Mouse (Mus musculus) heart, adult 11 months (tissue): Measurements from ENCODE around the gene Rgl3.
A peak's percentile ranks its signal among the peaks of the same experiment; 100 is the strongest.

Experiments
- DNase-seq: peaks from one replicate; pipeline ENCODE4 v3.0.0; 2022

Gene Rgl3

DNA sequence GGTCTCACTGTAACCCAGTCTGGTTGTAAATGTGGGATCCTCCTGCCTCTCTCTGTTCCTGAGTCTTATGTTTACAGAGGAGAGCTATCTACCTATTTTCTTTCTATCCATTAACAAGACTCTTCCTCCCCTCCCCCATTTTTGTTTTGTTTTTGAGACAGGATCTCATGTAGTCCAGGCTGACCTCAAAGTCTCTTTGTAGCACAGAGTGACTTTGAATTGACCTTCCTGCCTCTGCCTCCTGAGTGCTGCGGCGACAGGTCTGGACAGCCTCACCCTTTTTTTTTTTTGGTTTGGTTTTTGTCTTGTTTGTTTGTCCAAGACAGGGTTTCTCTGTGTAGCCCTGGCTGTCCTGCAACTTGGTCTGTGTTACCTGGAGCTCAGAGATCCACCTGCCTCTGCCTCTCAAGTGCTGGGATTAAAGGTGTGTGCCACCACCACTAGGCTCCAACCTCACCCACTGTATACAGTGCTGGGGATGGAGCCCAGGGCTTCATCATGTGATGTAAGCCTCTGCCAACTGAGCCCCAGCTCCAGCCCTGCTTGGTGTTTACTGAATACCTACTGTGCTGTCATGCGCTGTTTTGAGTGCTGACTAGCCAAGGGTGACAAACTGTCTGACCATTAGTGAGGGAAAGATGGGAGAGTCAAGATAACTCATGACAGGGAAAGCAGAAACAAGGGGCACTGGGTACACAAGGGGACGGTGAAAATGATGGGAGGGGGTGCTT is 10.7 kb downstream of the Rgl3 start:
- no peak for DNase-seq

DNA sequence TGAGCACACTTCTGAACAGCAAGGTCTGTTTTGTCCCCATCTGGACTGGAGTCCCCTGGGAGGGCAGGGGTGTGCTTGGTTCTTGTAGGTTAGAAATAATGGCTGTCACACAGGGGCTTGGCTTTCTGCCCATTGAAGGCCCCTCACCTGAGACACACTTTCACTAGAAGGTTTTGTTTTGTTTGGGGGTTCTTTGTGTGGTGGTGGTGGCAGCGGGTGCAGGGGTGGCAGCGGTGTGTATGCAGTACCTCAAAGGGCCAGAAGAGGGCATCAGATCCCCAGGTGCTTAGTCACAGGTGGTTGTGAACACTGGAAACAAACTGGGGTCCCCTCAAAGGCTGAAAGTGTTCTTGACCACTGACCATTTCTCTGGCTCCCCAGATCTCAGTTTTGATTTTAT is 11.3 kb downstream of the Rgl3 start:
- DNase-seq: no peak

DNA sequence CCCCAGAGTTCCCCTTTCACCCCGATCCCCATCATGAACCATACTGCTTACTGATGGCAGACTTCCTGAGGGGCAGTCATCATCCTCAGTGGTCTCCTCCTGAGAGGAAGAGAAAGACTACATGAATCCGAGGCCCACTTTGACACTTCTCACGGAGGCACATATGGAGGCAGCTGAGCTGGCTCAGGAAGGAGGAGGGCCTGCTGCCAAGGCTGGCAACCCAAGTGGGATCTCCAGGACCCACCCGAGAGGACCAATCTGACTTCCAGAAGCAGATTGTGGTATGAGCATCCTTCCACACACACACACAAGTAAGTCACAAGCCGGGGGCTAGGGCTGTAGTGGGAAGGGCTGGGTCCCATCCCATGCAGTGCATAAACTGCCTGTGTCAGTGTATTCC is 11.9 kb downstream of the Rgl3 start:
- DNase-seq: no peak

DNA sequence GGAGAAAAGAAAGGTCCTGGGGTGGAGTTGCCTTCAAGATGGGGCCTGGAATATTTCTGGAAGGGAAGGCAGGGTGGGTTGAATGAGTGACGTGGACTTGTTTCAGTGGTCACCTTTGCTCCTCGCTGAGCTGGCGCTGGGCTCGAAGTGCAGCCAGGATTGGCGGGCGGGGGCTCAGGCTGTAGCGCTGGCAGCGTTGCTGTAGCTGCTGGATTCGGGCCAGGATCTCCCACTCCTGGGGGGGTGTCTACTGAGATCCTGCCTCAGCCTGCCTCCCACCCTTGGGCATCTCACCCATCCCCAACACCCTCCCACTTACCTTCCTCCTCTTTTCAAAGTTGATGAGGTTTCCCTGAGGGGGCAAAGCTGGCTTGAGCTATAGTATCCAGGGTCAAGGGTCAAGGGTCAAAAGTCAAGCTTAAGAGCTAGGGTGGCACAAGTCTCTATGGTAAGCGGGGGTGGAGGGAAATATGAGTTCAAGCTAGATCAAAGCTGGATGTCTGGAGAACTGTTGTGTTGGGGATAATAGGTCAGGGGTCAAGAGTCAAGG is 12.5 kb downstream of the Rgl3 start:
- no peak for DNase-seq

DNA sequence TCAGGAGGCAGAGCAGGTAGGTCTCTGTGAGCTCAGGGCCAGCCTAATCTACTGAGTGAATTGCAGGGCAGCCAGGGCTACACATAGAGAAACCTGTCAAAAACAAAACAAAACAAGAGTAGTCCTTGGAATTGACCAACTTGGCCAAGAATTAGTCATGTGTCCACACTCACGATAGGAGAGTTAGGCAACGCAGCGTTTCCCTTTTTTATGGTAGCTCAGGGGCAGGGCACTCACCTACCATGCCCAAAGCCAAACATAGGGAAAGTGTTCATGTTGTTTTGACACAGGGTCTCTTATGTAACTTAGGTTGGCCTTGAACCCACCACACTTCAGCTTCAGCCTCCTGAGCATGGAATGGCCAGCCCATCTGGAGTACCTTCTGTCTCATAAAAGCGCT is 19.9 kb downstream of the Rgl3 start:
- DNase-seq: no peak

DNA sequence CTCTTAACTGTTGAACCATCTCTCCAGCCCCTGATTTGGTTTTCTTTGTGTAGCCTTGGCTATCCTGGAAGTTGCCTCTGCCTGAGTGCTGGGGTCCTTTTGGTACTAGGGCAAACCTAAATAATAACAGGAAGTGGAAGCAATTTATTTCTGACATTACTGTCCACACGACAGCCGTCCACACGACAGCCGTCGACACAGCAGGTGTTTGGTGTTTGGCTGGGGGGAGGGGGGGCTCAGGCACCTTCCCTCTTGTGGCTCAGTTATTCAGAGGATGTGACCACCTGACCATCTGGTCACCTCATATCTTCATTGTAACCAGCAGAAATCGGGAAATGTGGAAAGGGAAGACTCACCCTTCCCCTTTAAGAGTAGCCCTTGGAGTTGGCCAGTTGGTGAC is 20.4 kb downstream of the Rgl3 start:
- DNase-seq: no peak

DNA sequence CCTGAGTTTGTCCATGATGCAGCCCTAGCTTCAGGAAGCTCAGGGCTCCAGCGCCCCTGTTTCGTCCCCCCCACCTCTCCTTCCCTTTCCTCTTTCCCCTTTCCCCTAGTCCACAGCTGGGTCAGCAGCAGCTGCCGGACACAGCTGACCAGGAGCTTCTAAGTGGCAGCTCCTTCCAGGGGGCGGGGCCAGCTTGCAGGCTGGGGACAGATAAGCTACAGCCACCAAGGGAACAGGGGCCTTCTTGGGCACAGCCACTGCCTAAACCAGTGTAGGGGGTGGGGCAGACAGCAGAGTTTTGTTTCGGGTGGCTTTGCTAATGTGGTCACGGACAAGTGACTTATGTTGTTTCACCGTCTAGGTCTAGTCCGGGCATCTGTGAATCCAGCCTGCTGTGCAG is 25.8 kb downstream of the Rgl3 start, which contains the start of gene Epor:
TSS of gene Epor (minus strand) at position 90 of the 400 bp plus-strand sequence.
- DNase-seq: peak; percentile 99

DNA sequence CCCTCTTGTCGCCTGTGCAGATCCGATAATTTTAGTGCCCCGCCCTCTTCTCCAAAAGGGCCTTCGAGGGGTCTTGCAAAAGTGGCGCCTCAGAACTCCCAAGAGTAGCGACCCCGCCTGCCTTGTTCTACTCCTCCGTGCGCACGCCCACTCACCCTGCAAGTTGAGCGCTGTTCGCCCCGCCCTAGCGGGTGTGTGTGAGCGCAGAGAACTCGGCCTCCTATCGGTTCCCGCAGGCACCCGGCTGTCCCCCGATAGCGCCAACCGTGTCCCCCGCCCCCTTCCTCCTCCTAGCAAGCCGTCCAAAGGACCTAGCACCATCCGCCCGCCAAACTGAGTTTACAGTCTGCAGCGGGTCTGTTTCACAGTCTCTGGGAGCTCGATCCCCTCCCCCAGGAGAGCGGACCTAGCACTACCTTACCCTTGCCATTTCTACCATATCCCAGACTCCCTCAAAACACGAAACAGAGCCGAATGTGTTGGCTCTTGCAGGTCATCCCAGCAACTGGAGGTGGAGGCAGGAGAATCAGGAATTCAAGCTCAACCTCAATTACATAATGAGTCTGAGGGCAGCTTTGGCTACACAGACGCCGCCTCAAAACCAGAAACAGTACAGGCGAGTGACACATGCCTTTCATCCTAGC is 26.7 kb downstream of the Rgl3 start:
- DNase-seq: peak; percentile 98

DNA sequence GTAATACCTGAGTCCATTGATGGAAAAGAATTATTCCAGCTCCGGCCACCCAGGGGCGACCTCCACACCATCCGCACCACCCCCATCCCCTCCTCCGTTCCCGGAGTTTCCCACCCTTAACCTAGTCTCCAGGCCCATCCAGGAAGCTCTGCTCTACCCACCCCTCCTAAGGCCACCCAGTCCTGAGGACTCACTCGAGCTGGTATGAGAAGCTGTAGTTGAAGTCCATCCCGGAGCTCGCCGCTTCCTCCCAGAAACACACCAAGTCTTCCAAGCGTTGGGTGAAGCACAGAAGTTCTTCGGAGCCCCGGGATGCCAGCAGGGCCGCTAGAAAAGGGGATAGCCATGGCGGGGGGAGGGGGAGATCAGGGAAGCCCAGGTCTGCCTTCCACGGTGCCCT is 27.2 kb downstream of the Rgl3 start:
- no peak for DNase-seq

DNA sequence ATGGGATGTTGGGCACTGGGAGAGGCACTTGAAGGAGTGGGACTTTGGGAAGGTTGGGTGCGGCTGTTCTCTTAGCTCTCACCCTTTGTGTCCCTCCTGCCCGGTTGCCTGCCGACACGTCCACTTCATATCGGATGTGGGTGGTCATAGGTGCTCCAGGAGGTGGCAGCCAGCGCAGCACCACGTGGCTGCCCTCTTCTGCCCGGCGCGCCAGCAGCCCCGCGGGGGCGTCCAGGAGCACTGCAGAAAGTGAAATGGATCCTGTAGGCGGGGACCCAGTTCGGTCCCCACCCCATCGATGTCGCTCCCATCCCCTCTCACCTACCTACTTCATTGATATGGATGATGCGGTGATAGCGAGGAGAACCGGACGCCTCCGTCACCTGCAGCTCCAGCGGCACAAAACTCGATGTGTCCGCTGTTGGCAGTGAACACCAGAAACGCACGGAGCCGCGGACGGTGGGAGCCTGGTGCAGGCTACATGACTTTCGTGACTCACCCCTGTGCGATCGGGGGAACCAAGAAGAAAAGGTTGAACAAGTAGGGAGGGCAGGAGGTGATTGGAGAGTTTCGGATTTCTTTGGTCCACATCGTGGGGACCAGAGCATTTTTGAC is 27.8 kb downstream of the Rgl3 start:
- no peak for DNase-seq

DNA sequence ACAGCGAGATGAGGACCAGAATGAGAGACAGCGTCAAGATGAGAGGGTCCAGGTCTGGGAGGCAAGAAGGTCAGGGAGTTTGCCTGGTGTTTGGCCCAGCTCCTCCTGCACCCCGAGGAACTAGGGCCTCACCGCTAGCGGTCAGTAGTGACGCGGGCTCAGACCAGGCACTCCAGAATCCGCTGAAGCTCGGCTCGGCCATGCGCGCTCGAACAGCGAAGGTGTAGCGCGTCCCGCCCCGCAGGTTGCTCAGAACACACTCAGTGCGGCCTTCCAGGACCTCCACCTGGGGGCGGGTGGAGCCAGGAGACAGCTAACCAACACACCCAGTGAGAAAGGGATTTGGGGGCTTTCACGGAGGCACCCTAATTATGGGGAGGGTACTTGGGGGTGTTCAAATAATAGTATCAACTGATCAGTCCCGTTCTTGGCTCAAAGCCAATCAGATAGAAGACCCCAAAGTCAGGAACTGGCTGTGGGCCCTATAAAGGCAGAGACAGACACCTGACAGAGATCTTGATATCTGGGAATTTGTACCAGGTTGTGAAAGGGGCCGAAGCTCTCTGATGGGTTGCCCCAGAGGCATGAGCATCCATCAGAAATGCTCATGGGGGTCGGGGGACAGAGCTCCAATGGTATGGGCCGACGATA is 28.6 kb downstream of the Rgl3 start:
- DNase-seq: no peak

DNA sequence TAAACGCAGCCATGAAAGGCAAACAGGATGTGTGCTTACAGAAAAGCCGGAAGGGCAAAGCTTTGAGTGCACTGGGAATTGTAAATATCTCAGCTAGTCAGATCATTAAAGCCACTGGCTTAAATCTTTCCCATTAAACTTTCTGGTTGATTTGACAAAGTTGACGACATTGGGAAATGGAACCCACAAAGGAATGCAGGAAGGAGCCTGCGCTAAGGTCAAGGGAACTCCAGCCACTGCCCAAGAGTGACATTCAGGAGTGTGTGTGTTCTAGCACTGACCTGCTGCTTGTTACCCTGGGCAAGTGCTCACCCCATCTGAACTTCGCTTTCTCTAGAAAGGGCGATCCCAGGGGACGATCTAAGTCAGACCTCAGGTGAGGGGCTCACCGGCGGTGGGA is 29.1 kb downstream of the Rgl3 start:
- DNase-seq: no peak

DNA sequence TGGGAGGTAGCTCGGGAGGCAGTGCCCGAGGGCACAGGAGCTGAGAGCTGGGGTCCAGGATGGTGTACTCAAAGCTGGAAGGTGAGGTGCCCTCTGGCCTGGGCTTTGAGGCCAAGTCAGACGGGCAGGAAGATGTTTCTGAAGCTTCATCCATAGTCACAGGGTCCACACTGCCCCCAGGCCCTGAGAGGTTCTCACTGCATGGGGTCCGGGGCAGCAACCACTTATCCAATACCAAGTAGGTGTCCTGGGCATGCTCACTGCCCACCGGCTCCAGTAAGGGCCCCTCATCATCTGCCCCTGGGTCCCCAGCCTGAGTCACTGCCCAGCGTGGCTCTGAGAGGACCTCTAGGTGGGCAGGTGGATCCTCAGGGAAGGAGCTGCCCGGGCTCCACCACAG is 30.0 kb downstream of the Rgl3 start:
- DNase-seq: no peak

DNA sequence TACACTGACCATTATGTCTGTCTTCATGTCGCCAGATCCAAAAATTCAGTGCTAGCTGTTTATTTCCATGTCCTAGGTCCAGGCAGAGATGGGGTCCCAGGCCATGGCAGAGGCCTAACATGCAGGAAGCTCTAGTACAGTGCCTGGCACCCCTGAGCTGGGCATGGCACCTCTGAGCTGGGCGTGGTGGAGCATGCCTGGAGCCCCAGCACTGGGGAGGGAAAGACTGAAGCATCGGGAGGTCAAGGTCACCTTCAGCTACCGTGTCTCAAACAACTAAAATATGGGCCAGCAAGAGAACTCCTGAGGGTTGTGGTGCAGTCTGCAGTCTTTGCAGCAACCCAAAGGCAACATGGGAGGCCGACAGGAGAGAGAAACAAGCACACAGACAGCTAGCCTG is 30.9 kb downstream of the Rgl3 start:
- no peak for DNase-seq

DNA sequence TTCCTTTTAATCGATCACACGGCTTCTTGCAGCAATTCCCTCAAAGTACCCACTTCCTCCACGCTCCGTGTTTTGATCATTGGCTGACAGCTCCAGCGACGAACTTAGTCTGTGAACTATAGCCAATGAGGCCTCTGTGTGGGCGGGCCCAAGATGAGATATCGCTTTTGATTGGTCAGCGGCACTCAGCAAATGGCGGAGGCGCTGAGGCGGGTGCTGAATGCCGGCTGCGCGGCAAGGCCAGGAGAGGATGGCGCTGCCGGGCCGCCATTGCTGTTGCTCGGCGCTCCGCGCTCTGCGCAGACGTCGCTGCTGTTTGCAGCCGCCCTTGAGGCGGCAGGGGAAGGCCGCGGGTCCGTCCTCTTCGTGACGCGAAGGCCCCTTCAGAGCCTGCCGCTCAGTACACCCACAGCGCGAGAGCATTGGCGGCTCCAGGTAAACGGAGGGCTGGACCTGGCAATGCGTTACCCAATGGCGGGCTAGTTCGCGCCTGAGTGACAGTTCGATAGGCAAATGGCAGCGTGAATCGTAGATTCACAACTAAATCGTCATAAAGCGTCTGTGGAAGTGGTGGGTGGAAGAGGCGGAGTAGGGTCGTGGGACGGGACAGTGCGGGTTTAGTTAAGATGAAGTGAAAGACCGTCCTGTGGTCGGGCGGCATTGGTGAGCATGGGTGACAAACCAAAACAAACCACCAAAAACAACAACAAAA is 33.5 kb downstream of the Rgl3 start, which contains the start of gene Swsap1:
TSS of gene Swsap1 (plus strand) at position 186 of the 712 bp plus-strand sequence.
- DNase-seq: peak; percentile 100

DNA sequence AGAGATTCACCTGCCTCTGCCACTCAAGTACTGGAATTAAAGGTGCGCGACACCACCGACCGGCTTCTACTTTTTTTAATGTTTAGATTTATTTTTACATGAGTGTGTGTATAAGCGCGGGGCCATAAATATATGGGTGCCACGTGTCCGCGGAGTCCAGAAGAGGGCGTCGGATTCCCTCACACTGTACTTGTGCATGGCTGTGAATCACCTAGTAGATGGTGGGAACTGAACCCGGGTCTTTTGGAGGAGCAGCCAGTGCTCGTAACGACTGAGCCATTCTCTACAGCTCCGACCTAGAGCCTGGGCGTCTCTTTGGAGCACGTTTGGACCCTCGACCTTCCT is 34.0 kb downstream of the Rgl3 start:
- DNase-seq: no peak

DNA sequence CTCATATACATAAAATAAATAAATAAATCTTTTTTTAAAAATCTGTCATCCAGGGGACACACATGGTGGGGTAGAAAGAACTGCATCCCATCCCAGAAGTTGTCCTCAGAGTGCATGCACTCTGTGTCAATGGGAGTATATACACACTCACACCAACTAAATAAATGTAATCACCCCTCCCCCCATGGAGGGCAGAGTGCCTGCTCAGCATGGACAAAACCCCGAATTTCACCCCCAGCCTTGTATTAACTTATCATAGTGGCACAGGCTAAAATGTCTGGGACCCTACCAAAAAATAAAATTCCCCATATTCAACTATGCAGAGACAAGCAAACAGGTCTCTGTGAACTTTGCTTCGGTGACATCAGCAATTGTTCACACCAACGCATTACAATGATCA is 34.6 kb downstream of the Rgl3 start:
- DNase-seq: no peak

DNA sequence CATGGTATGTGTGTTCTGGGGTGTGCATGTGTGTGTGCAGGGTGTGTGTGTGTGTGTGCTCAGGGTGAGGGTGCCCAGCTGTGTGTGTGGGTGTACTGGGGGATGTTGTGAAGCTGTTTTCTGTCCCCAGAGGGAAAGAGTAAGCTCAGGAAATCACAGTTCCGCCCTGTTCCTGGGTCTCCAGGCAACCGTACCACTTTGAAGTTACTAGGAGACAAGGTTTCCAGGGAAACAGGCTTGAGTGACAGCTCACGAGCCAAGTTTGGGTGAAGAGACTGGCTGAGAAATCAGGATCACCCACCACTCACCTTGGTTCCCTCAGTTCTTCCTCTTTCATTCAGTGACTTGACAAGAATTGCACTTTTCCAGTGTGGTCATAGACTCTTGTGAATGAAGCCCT is 35.6 kb downstream of the Rgl3 start:
- DNase-seq: no peak

DNA sequence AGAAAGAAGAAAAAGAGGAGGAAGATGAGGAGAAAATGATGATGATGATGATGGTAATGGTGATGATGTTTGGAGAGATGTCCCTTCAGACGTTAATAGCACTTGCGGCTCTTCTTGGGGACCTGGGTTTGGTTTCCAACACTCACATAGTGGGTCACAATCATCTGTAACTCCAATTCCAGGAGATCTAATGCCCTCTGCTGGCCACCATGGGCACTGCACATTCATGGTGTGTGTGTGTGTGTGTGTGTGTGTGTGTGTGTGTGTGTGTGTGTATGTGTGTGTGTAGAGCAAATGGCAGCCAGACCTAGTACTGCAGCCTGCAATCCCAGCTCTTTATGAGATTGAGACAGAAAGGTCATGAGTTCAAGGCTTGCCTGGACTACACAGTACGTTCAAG is 37.3 kb downstream of the Rgl3 start:
- DNase-seq: no peak

DNA sequence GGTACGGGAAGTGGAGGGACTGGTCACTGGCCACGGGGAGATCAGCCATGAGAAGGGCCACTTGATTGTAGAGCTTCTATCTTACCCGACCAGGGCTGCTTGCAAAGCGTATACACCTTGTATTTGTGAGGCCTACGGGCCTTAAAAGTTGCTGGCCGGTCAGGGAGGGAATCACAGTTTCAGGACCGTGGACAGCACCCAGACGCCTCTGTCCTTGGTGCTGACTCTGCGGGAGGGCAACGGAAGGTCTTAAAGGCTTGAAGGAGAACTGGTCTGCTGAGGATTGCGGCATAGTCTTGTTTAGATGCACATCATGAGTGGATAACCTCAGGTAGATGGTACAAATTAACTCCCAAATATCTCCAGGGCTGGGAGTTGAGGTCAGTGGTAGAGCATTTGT is 38.9 kb downstream of the Rgl3 start:
- no peak for DNase-seq

DNA sequence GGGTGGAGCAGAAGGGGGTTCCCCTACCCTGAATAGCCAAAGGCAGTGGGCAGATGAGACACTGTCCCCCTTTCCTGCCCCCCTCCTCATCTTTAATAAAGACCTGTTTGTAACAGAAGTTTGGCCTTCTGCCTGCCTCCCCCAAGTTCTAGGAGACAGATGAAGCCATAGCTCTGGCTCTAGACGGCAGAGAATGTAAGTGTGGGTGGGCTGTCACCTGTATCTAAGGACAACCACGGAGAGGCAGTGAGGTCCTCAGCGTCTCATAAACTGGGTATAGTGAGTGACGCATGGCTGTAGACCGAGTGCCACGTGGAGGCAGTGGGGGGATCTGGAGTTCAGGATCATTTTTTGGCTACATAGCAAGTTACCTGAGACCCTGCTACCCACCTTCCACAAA is 40.5 kb downstream of the Rgl3 start:
- no peak for DNase-seq

DNA sequence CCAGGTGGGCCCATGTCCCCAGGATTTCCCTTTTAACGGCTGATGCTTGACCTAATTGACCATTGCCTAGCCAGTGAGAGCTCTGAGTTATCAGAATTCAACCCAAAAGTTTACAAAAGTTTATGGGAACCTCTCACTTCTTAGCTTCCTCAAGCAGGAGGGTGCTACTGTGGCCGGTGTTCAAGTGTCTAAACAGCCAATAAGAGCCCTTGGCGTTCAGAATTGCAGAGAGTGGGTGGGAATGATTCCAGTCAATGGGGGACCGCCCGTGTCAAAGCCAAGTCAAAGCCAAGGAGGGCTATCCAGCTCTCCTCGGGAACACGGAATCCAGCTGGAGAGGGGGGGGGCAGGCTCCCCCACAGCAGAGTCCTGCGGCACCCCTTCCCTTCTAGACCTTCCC is 41.1 kb downstream of the Rgl3 start:
- DNase-seq: no peak

DNA sequence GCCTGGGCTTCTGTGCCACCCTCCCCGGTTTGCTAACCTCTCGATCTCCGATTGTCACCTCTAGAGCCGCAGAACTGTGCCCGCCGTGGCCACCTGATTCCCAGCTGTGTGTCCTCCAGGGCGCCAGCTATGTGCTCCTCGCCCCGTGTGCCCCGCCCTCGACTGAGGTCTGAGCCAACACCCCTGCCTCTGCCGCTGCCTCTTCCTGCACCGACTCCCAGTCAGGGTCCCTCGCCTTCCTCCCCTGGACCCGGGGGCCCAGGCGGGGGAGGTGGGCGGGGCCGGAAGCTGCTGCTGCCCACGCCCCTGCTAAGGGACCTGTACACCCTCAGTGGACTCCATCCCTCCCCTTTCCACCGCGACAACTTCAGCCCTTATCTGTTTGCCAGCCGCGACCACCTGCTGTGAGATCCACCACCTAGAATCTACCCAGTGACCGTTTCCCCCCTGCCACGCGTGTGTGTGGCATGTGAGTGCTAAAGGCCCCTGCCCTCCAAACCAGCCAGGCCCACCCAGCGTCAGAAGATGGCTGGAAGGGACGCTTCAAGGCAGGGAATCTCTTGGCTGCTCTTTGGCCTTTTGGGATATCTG is 41.6 kb downstream of the Rgl3 start:
- no peak for DNase-seq
